Mouse (Mus musculus) gastrocnemius, postnatal 10 days (tissue): Measurements from ENCODE around the gene Pds5a. TPM values are rescaled to one million over a fixed set of nuclear protein-coding genes. Genes with fewer than 3 reads are reported as not detected.
A peak's percentile ranks its signal among the peaks of the same experiment; 100 is the strongest.

ENCODE experiments used
- DNase-seq: peaks from one replicate; pipeline ENCODE4 v3.0.0; 2021; ENCODE audit warnings: mixed read lengths
- total RNA-seq, 2 experiments: library from RNA; stranded (reverse); gene quantifications; 2 replicates each; pipeline ENCODE4 v1.2.3; 2021

Gene Pds5a
- total RNA-seq, 2 experiments from 2014 or later, result 47.5 to 59.1 TPM

- DNase-seq, result no peak
Measured at GRCm38 (mm10) chr5:65565486-65565885, 132.6 kb downstream of the Pds5a start.

- DNase-seq, result peak; percentile 7
Measured at GRCm38 (mm10) chr5:65561125-65561893, 136.8 kb downstream of the Pds5a start.

- DNase-seq, result no peak
Measured at GRCm38 (mm10) chr5:65557109-65557508, 141.0 kb downstream of the Pds5a start.

Other genes starting within 250 kb of the Pds5a start
- gene Gm43552, start 205.4 kb downstream of the Pds5a start, total RNA-seq, result 1 to 10 TPM; 1.3 to 3.7 TPM
- gene Smim14, start 161.1 kb downstream of the Pds5a start, total RNA-seq, result 10 to 100 TPM; 45.5 to 49.0 TPM
- gene Ube2k, start 161.0 kb downstream of the Pds5a start, total RNA-seq, result 10 to 100 TPM; 76.8 to 81.2 TPM
- 10 to 100 TPM; 23.4 to 30.2 TPM for gene N4bp2, start 65.2 kb upstream of the Pds5a start, total RNA-seq
- 1 to 10 TPM; 1.2 to 2.1 TPM for gene Rhoh, start 162.9 kb upstream of the Pds5a start, total RNA-seq
- 10 to 100 TPM in 1 of 2 experiments, 1 to 10 TPM in 1; 7.2 to 16.1 TPM for gene Chrna9, start 236.6 kb upstream of the Pds5a start, total RNA-seq